Mouse (Mus musculus) spleen, adult 2 months (tissue): Measurements from ENCODE around the gene Mme.

Experiments used
- CTCF ChIP-seq: fragments of 200-500 bp; IDR thresholded peaks from 2 replicates; pipeline ENCODE4 v1.5.1; 2011; ENCODE audit warnings: mild to moderate bottlenecking, inconsistent platforms; ENCODE audit not compliant: insufficient read depth, insufficient read length, insufficient replicate concordance; ENCODE audit errors: extremely low read depth
- POLR2A ChIP-seq: fragments of 200-500 bp; IDR thresholded peaks from 2 replicates; pipeline ENCODE4 v1.6.1; 2011; ENCODE audit warnings: low read depth, low read length, inconsistent platforms

GRCm38 (mm10) chr3:63198026-63198425 lies 43.3 kb upstream of the Mme start:
- TF ChIP-seq CTCF (no peak), POLR2A (no peak)
